Mouse (Mus musculus): ENCODE results near the gene Efna1. TPM values are rescaled to one million over a fixed set of nuclear protein-coding genes. Genes with fewer than 3 reads are reported as not detected.

The Efna1 gene
- total RNA-seq, 2 experiments from 2014 or later: 7.1 to 7.6 TPM

GRCm38 (mm10) chr3:89226361-89226760 lies 54.6 kb downstream of the Efna1 start:
- DNase-seq (ENCODE audit: extremely low spot score in 1 of 2, low spot score in 1 of 2): no peak

GRCm38 (mm10) chr3:89225918-89226317 lies 55.0 kb downstream of the Efna1 start:
- no peak for DNase-seq (ENCODE audit: extremely low spot score in 1 of 2, low spot score in 1 of 2)

GRCm38 (mm10) chr3:89225321-89225815 lies 55.6 kb downstream of the Efna1 start:
- no peak for DNase-seq (ENCODE audit: extremely low spot score in 1 of 2, low spot score in 1 of 2)

- DNase-seq (ENCODE audit: extremely low spot score in 1 of 2, low spot score in 1 of 2): no peak
Measured at GRCm38 (mm10) chr3:89224796-89225195, 56.1 kb downstream of the Efna1 start.

Small RNA genes lying within 50 kb of the gene (microRNA-seq; reads per million reads assigned to microRNA genes)
- gene Mir92b: 8,720 to 14,450 reads per million in 2 experiments

Other genes starting within 250 kb of the Efna1 start
- gene Rusc1, start 187.8 kb downstream of the Efna1 start, total RNA-seq (2021): 100 to 1,000 TPM; 132 to 145 TPM
- not detected for gene Gm43738, start 180.0 kb downstream of the Efna1 start, total RNA-seq (2021)
- gene Fdps, start 179.2 kb downstream of the Efna1 start, total RNA-seq (2021): 10 to 100 TPM; 86.4 to 99.0 TPM
- gene Pklr, start 145.0 kb downstream of the Efna1 start, total RNA-seq (2021): not detected
- gene Hcn3, start 120.9 kb downstream of the Efna1 start, total RNA-seq (2021): 10 to 100 TPM; 10.7 to 16.7 TPM
- 10 to 100 TPM; 39.0 to 46.7 TPM for gene Clk2, start 116.3 kb downstream of the Efna1 start, total RNA-seq (2021)
- 10 to 100 TPM; 67.8 to 73.3 TPM for gene Scamp3, start 103.7 kb downstream of the Efna1 start, total RNA-seq (2021)
- 10 to 100 TPM; 57.1 to 61.7 TPM for gene Fam189b, start 98.0 kb downstream of the Efna1 start, total RNA-seq (2021)
- 10 to 100 TPM; 59.9 to 63.6 TPM for gene Gba, start 78.2 kb downstream of the Efna1 start, total RNA-seq (2021)
- 10 to 100 TPM; 37.0 to 50.7 TPM for gene Thbs3, start 66.0 kb downstream of the Efna1 start, total RNA-seq (2021)
- 100 to 1,000 TPM; 102 TPM for gene Mtx1, start 54.1 kb downstream of the Efna1 start, total RNA-seq (2021)
- gene Muc1, start 52.1 kb downstream of the Efna1 start, total RNA-seq (2021): under 1 TPM; 0.89 to 0.91 TPM
- 10 to 100 TPM; 79.2 to 87.4 TPM for gene Krtcap2, start 35.2 kb downstream of the Efna1 start, total RNA-seq (2021)
- gene Trim46, start 34.8 kb downstream of the Efna1 start, total RNA-seq (2021): 10 to 100 TPM; 86.4 to 96.0 TPM
- 10 to 100 TPM; 51.1 to 71.0 TPM for gene Dpm3, start 21.8 kb downstream of the Efna1 start, total RNA-seq (2021)
- 10 to 100 TPM; 39.5 to 49.3 TPM for gene Slc50a1, start 10.6 kb downstream of the Efna1 start, total RNA-seq (2021)
- gene Efna3, start 41.8 kb upstream of the Efna1 start, total RNA-seq (2021): 10 to 100 TPM; 77.1 to 82.6 TPM
- under 1 TPM; 0.68 to 0.98 TPM for gene Efna4, start 56.9 kb upstream of the Efna1 start, total RNA-seq (2021)
- 100 to 1,000 TPM; 109 to 112 TPM for gene Adam15, start 68.9 kb upstream of the Efna1 start, total RNA-seq (2021)
- gene Dcst2, start 80.8 kb upstream of the Efna1 start, total RNA-seq (2021): under 1 TPM; 0.20 to 0.42 TPM
- gene Dcst1, start 84.1 kb upstream of the Efna1 start, total RNA-seq (2021): not detected
- gene Zbtb7b, start 113.6 kb upstream of the Efna1 start, total RNA-seq (2021): 10 to 100 TPM; 12.3 to 14.4 TPM
- 1 to 10 TPM; 3.7 to 5.0 TPM for gene Lenep, start 121.7 kb upstream of the Efna1 start, total RNA-seq (2021)
- 10 to 100 TPM; 32.4 to 33.3 TPM for gene Flad1, start 130.7 kb upstream of the Efna1 start, total RNA-seq (2021)
- gene Cks1b, start 137.2 kb upstream of the Efna1 start, total RNA-seq (2021): 1 to 10 TPM; 2.4 to 3.0 TPM
- 10 to 100 TPM; 11.9 to 13.5 TPM for gene Shc1, start 137.3 kb upstream of the Efna1 start, total RNA-seq (2021)
- 10 to 100 TPM; 55.4 to 59.7 TPM for gene Pygo2, start 149.1 kb upstream of the Efna1 start, total RNA-seq (2021)
- gene Pbxip1, start 155.6 kb upstream of the Efna1 start, total RNA-seq (2021): 10 to 100 TPM; 40.0 to 46.4 TPM
- 10 to 100 TPM; 31.3 to 37.9 TPM for gene Pmvk, start 173.4 kb upstream of the Efna1 start, total RNA-seq (2021)
- 10 to 100 TPM; 22.9 to 23.5 TPM for gene Kcnn3, start 239.0 kb upstream of the Efna1 start, total RNA-seq (2021)

Data from layer of hippocampus, postnatal 25 days (tissue).